Mouse (Mus musculus) fibroblast of lung, adult 2 months (primary cell): ENCODE data around the gene Slc34a3.
"Not testable (repeated sequence)": the region's sequence is repeated elsewhere in the genome, so short reads cannot be mapped to it uniquely, and the experiment has no call there.

Experiments used
- DNase-seq: peaks from one replicate; pipeline ENCODE4 v3.0.0-alpha.2; 2011; ENCODE audit warnings: low read depth

Slc34a3 gene

GRCm38 (mm10) chr2:25234050-25234449 lies at the start of gene Slc34a3:
Gene Slc34a3, minus strand, starts transcription at chr2:25234364.
- no peak for DNase-seq

DNA sequence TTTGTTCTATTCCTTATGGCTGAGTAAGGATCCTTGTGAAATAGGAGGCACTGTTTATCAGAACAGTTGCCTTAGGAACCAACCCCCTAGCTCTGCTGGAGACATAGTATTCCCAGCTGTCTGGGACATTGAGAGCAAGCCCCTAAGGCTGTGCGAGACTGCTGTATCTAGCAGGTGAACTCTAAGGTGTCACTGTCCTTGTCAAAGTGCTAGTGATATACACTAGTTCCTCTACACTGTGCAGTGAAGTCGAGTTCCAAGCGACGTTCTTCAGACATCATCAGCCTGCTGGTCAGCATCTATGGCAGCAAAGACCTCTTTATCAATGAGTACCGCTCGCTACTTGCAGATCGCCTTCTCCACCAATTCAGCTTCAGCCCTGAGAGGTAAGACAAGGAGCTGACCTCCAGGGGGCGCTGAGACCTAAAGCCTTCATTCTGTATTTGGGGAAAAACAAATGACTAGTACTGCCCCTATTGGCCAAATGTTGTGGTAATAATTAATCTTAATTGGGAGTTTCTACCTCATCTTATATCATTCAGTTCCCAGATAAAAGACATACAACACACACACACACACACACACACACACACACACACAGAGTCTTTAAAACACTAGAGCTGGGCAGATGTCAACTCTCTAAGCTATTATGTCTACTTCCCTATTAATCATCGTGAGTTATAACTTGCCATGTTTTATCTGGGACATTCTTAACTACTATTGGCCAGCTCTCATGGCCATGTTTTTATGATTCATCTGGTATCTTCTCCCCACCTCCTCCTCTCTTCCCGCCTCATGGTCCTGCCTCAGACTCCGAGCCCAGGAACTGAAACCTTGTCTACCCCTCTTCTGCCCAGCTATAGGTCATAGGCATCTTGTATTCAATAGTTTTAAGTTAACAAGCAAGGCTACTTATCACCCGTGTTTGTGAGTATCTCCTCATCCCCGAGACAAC lies 45.0 kb upstream of the Slc34a3 start:
- DNase-seq = peak; percentile 67

DNA sequence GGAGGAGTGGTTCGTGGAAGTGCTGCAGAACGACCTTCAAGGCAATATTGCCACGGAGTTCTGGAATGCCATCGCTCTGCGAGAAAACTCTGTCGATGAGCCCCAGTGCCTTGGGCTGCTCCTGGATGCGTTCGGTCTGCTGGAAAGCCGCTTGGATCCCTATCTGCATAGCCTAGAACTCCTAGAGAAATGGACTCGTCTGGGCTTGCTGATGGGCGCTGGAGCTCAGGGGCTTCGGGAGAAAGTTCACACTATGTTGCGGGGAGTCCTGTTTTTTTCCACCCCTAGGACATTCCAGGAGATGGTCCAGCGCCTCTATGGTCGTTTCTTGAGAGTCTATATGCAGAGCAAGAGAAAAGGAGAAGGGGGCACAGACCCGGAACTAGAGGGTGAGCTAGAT lies 38.8 kb upstream of the Slc34a3 start:
- no peak for DNase-seq

DNA sequence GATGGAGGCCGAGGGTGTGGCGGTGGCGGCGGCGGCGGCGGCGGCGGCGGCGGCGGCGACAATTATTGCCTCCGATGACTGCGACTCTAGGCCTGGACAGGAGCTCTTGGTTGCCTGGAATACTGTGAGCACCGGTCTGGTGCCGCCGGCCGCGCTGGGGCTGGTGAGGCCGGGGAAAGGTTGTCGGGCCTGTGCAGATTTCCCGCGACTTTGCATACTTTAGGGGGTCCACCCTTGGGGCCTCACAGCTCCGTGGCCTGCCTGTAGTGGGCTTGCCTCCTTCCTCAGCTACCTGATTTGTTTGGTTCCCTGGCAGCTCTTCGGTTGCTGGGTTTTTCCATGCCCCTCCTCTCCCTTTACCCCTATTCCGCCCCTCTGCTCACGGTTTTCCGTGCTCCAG lies 38.4 kb upstream of the Slc34a3 start:
- no peak for DNase-seq

GRCm38 (mm10) chr2:25271827-25272511 lies 37.8 kb upstream of the Slc34a3 start, which contains the start of the genes Ssna1 and Anapc2:
Gene Ssna1, minus strand, starts transcription at chr2:25272438.
Gene Anapc2, plus strand, starts transcription at chr2:25272478.
- DNase-seq = peak; percentile 93

GRCm38 (mm10) chr2:25267746-25268309 lies 33.7 kb upstream of the Slc34a3 start:
- no peak for DNase-seq

DNA sequence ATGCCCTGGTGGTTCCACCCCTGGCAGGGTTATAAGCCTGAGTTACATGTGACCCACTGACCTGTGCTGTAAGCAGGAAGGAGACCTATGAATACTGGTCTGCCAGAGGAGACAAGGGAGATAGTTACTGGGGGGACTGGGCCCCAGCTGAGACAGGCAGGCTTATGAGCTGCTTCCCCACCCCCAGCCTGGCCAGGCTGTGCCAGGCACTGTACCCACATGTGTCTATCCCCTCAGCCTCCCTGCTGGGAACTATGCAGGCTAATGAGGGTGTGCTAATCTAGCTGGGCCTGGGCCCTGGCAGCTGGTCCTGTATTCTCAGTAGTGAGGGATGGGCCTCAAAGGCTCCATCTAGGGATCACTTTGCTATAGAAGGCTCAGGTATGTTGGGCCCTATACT lies 33.1 kb upstream of the Slc34a3 start:
- no peak for DNase-seq

DNA sequence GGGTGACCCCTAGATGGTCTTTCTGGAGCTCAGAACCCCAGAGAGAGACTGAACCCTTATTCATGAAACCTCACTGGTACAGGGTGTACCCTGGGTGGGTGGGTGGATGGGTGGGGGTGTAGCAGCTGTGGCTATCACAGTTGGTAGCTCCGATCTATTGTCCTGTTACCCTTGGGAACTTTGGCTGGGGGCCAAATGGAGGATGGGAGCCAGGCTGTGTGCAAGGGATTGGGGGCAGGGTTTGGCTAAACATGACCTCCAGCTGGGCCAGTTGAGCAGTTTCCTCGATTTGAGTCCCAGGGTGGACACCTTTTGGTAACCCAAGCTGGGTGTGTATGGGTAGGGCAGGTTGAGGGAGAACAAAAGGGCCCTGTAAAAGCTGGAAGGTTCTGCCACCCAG lies 32.6 kb upstream of the Slc34a3 start:
- no peak for DNase-seq

GRCm38 (mm10) chr2:25265897-25266656 lies 31.9 kb upstream of the Slc34a3 start:
- DNase-seq = no peak

DNA sequence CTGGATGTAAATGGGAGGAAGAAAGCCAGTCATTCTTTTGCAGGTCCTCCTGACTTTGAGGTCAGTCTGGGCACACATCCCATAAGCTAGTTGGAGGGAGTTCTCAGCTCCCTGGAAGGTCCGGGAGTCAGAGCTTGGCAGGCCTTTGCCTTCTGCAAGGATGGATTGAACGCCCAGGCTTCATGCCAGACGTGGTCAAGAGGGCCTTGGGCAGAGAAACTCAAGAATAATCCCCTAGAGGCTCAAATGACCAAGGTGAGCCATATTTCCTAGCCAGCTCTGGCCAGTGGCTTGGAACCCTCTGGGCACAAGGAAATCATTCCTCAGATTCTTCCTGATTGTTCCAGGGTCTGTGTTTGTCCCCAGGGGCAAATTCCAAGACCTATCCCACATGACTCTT lies 30.7 kb upstream of the Slc34a3 start:
- peak; percentile 91 for DNase-seq

- no peak for DNase-seq
These were observed 30.1 kb upstream of the Slc34a3 start for GRCm38 (mm10) chr2:25264286-25264660.

- DNase-seq = no peak
These were observed 29.6 kb upstream of the Slc34a3 start for GRCm38 (mm10) chr2:25263623-25264285.

GRCm38 (mm10) chr2:25262795-25263622 lies 28.8 kb upstream of the Slc34a3 start:
- DNase-seq = no peak

DNA sequence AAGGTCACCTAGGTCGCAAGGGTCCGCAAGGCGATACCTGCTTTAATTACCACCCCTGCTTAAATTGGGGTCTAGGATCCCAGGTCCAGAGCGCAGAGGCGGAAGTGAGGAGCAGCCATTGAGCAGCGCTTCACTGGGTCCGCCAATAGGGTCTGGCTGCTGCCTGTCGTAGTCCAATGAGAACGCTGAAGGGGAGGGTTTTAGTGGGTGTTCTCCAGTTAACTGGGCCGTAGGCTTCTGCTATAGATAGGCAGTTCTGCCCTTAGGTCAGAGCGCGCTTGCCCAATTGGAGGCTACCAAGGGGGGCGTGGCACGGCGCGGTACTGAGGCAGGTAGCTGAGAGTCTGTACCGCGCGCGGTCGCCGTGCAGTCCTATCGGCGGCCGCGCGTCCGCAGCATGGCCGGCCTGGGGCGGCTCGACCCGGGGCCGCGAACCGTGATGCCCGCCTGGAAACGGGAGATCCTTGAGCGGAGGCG lies 28.2 kb upstream of the Slc34a3 start, which contains the start of gene Tprn:
Gene Tprn (plus strand): TSS at position 328 of the 477 bp plus-strand sequence.
- DNase-seq = peak; percentile 94

DNA sequence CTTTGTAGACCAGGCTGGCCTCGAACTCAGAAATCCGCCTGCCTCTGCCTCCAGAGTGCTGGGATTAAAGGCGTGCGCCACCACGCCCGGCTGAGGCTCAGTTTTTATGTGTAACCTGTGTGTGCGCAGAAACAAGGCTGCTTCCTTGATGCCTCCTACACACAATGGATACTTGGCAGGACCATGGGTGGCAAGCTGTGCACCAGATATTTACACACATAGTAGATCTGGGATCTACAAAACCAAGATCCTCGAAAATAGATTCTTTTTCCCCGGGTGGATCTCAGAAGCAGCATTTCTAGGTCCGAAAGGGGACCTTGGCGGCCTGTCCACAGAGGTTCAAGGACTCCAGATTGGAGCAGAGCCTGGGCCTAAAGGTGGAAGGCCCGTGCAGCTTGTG lies 27.7 kb upstream of the Slc34a3 start:
- no peak for DNase-seq

DNA sequence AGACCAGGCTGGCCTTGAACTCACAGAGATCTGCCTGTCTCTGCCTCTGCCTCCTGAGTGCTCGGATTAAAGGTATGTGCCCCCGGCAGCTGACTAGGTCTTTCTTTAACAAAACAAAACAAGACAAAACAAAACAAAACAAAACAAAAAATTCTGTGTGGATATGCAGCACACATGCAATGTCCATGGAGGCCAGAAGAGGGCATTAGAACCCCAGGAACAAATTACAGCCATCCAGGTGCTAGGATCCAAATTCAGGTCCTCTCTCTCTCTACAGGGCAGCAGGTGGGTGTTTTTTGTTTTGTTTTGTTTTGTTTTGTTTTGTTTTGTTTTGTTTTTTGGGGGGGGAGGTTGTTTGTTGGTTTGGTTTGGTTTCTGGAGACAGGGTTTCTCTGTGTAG lies 24.7 kb upstream of the Slc34a3 start:
- DNase-seq = no peak

- not testable (repeated sequence) for DNase-seq
These were observed 23.1 kb upstream of the Slc34a3 start for GRCm38 (mm10) chr2:25257250-25257649.

- DNase-seq = not testable (repeated sequence)
These were observed 22.4 kb upstream of the Slc34a3 start for GRCm38 (mm10) chr2:25256443-25257109.

DNA sequence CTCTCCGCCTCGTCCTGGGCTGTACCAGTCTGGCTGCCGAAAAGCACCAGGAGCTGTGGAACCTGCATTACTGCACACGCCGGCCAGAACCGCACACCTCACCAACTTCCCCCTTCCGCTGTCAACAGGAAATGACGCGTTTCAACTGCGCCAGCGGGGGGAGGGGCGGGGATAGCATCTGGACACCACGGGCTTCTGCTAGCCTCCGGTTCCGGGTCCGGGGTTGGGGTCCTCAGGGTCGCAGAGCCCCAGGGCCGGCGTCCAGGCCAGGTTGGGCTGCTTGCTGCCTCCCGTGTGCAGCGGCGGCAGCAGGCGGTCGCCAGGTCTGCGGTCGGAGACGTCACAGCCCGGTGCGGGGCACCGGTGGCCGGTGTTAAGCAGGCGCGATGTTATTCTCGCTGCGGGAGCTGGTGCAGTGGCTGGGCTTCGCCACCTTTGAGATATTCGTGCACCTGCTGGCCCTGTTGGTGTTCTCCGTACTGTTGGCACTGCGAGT lies 21.2 kb upstream of the Slc34a3 start, which contains the start of gene Tmem203:
Gene Tmem203 (plus strand): TSS at position 156 of the 496 bp plus-strand sequence.
- DNase-seq = peak; percentile 45
